Mouse (Mus musculus): Measurements from ENCODE around the gene Tppp3. TPM values are rescaled to one million over a fixed set of nuclear protein-coding genes. Genes with fewer than 3 reads are reported as not detected.

The Tppp3 gene
- polyA plus RNA-seq, 2 experiments = 0.60 to 0.63 TPM

- Histone ChIP-seq H3K4me2 (ENCODE audit: low read depth) (no peak overlapping the region), H3K27me3 (ENCODE audit: control insufficient read depth, insufficient read depth, low read length) (no peaks in the 10 kb centered on the region), H3K9me3 (ENCODE audit: control insufficient read depth, low read length) (no peaks in the 10 kb centered on the region), H3K36me3 (replicated peaks; ENCODE audit: control insufficient read depth, insufficient read depth, low read depth) (no peaks in the 10 kb centered on the region), H3K9ac (replicated peaks) (no peak overlapping the region), H3K27ac (no peak overlapping the region), H3K4me1 (replicated peaks; ENCODE audit: control insufficient read depth in 2 of 2, insufficient read depth in 2 of 2, low read length in 1 of 2) (peaks cover 24 to 31% of the 10 kb centered on the region in 2 experiments), H3K4me3 (ENCODE audit: insufficient read depth in 1 of 2, low read depth in 2 of 2, low read length in 2 of 2) (no peak overlapping the region)
- DNase-seq (ENCODE audit: low read depth in 3 of 3, low spot score in 3 of 3) (no peak), ATAC-seq (ENCODE audit: insufficient read depth) (no peak)
- WGBS (ENCODE audit: insufficient replicate concordance) = 61% methylated on average over 15 of the region's 15 CpGs
- TF ChIP-seq CTCF (IDR thresholded peaks at IDR 0.05; ENCODE audit: low read depth) = no peak
- no peak for TF ChIP-seq EP300 (IDR thresholded peaks at IDR 0.05; ENCODE audit: low read depth)
These were observed 19.3 kb downstream of the Tppp3 start for GRCm38 (mm10) chr8:105451903-105452603.

GRCm38 (mm10) chr8:105450977-105451376, 20.3 kb downstream of the Tppp3 start:
- no peak overlapping the region for H3K27ac ChIP-seq
- H3K4me2 ChIP-seq (ENCODE audit: low read depth) = no peak overlapping the region
- no peaks in the 10 kb centered on the region for H3K27me3 ChIP-seq (ENCODE audit: control insufficient read depth, insufficient read depth, low read length)
- WGBS (ENCODE audit: insufficient replicate concordance) = 59% methylated on average over 1 of the region's 1 CpGs
- TF ChIP-seq CTCF (IDR thresholded peaks at IDR 0.05; ENCODE audit: low read depth) (no peak), EP300 (IDR thresholded peaks at IDR 0.05; ENCODE audit: low read depth) (no peak)
- ATAC-seq (ENCODE audit: insufficient read depth) (no peak), DNase-seq (ENCODE audit: low read depth in 3 of 3, low spot score in 3 of 3) (no peak)
- H3K9me3 ChIP-seq (ENCODE audit: control insufficient read depth, low read length) = no peaks in the 10 kb centered on the region
- H3K36me3 ChIP-seq (replicated peaks; ENCODE audit: control insufficient read depth, insufficient read depth, low read depth) = no peaks in the 10 kb centered on the region
- H3K4me1 ChIP-seq (replicated peaks; ENCODE audit: control insufficient read depth in 2 of 2, insufficient read depth in 2 of 2, low read length in 1 of 2) = peaks cover 27 to 36% of the 10 kb centered on the region in 2 experiments
- H3K4me3 ChIP-seq (ENCODE audit: insufficient read depth in 1 of 2, low read depth in 2 of 2, low read length in 2 of 2) = no peak overlapping the region
- no peak overlapping the region for H3K9ac ChIP-seq (replicated peaks)

GRCm38 (mm10) chr8:105448596-105448995, 22.7 kb downstream of the Tppp3 start:
- peak overlapping the region; percentile 70 for H3K9ac ChIP-seq (replicated peaks)
- WGBS (ENCODE audit: insufficient replicate concordance) = 25% methylated on average over 5 of the region's 5 CpGs
- DNase-seq (ENCODE audit: low read depth in 3 of 3, low spot score in 3 of 3) = peak; percentile 64 to 72 (median 65)

GRCm38 (mm10) chr8:105448188-105448587, 23.1 kb downstream of the Tppp3 start:
- peak overlapping the region; percentile 37 to 41 for H3K4me3 ChIP-seq (ENCODE audit: insufficient read depth in 1 of 2, low read depth in 2 of 2, low read length in 2 of 2)
- peak overlapping the region; percentile 86 for H3K4me2 ChIP-seq (ENCODE audit: low read depth)
- 12% methylated on average over 3 of the region's 3 CpGs for WGBS (ENCODE audit: insufficient replicate concordance)
- H3K27ac ChIP-seq = peak overlapping the region; percentile 97
- peaks cover 35 to 45% of the 10 kb centered on the region in 2 experiments for H3K4me1 ChIP-seq (replicated peaks; ENCODE audit: control insufficient read depth in 2 of 2, insufficient read depth in 2 of 2, low read length in 1 of 2)
- DNase-seq (ENCODE audit: low read depth in 3 of 3, low spot score in 3 of 3) (peak; percentile 58 to 66 (median 60)), ATAC-seq (ENCODE audit: insufficient read depth) (peak; percentile 98)
- peak overlapping the region; percentile 70 for H3K9ac ChIP-seq (replicated peaks)
- H3K36me3 ChIP-seq (replicated peaks; ENCODE audit: control insufficient read depth, insufficient read depth, low read depth) = no peaks in the 10 kb centered on the region
- TF ChIP-seq CTCF (IDR thresholded peaks at IDR 0.05; ENCODE audit: low read depth) (no peak), EP300 (IDR thresholded peaks at IDR 0.05; ENCODE audit: low read depth) (peak; percentile 80)
- no peaks in the 10 kb centered on the region for H3K9me3 ChIP-seq (ENCODE audit: control insufficient read depth, low read length)
- no peaks in the 10 kb centered on the region for H3K27me3 ChIP-seq (ENCODE audit: control insufficient read depth, insufficient read depth, low read length)

More at GRCm38 (mm10) chr8:105448596-105448995, 22.7 kb downstream of the Tppp3 start:
- H3K27ac ChIP-seq = peak overlapping the region; percentile 97
- H3K4me3 ChIP-seq (ENCODE audit: insufficient read depth in 1 of 2, low read depth in 2 of 2, low read length in 2 of 2) = peak overlapping the region; percentile 37 to 41
- TF ChIP-seq EP300 (IDR thresholded peaks at IDR 0.05; ENCODE audit: low read depth) = peak; percentile 72; the same call in 1 of the 2 replicates
- TF ChIP-seq CTCF (IDR thresholded peaks at IDR 0.05; ENCODE audit: low read depth) = no peak
- H3K4me2 ChIP-seq (ENCODE audit: low read depth) = peak overlapping the region; percentile 86
- no peaks in the 10 kb centered on the region for H3K27me3 ChIP-seq (ENCODE audit: control insufficient read depth, insufficient read depth, low read length)
- H3K9me3 ChIP-seq (ENCODE audit: control insufficient read depth, low read length) = no peaks in the 10 kb centered on the region
- peaks cover 35 to 45% of the 10 kb centered on the region in 2 experiments for H3K4me1 ChIP-seq (replicated peaks; ENCODE audit: control insufficient read depth in 2 of 2, insufficient read depth in 2 of 2, low read length in 1 of 2)
- peak; percentile 96 for ATAC-seq (ENCODE audit: insufficient read depth)
- no peaks in the 10 kb centered on the region for H3K36me3 ChIP-seq (replicated peaks; ENCODE audit: control insufficient read depth, insufficient read depth, low read depth)

GRCm38 (mm10) chr8:105446127-105446552, 25.2 kb downstream of the Tppp3 start:
- no peak for DNase-seq (ENCODE audit: low read depth in 3 of 3, low spot score in 3 of 3)
- Histone ChIP-seq H3K36me3 (replicated peaks; ENCODE audit: control insufficient read depth, insufficient read depth, low read depth) (no peaks in the 10 kb centered on the region), H3K9me3 (ENCODE audit: control insufficient read depth, low read length) (no peaks in the 10 kb centered on the region), H3K27me3 (ENCODE audit: control insufficient read depth, insufficient read depth, low read length) (no peaks in the 10 kb centered on the region), H3K27ac (no peak overlapping the region), H3K9ac (replicated peaks) (no peak overlapping the region), H3K4me3 (ENCODE audit: insufficient read depth in 1 of 2, low read depth in 2 of 2, low read length in 2 of 2) (no peak overlapping the region), H3K4me2 (ENCODE audit: low read depth) (no peak overlapping the region), H3K4me1 (replicated peaks; ENCODE audit: control insufficient read depth in 2 of 2, insufficient read depth in 2 of 2, low read length in 1 of 2) (peaks cover 35 to 47% of the 10 kb centered on the region in 2 experiments)
- ATAC-seq (ENCODE audit: insufficient read depth) = no peak
- no peak for TF ChIP-seq EP300 (IDR thresholded peaks at IDR 0.05; ENCODE audit: low read depth)
- TF ChIP-seq CTCF (IDR thresholded peaks at IDR 0.05; ENCODE audit: low read depth) = no peak
- WGBS (ENCODE audit: insufficient replicate concordance) = 44% methylated on average over 4 of the region's 4 CpGs

Data from liver, embryonic 14.5 days (tissue).